Mouse (Mus musculus) heart, postnatal 25 days (tissue): Measurements from ENCODE around the gene Adora3. TPM values are rescaled to one million over a fixed set of nuclear protein-coding genes. Genes with fewer than 3 reads are reported as not detected.
A peak's percentile ranks its signal among the peaks of the same experiment; 100 is the strongest.

Experiments used
- DNase-seq: peaks from one replicate; pipeline ENCODE4 v3.0.0; 2022; ENCODE audit warnings: low spot score
- intact Hi-C: fragments of 180-260 bp; cut with DNase I; formaldehyde crosslinking; loops from one replicate; pipeline ENCODE4 v1.15.1; 2025
- total RNA-seq, 2 experiments: library from RNA; stranded (reverse); gene quantifications; 2 replicates each; pipeline ENCODE4 v1.2.3; 2021

The Adora3 gene
- total RNA-seq, 2 experiments from 2014 or later, result 0.21 to 0.25 TPM

DNA sequence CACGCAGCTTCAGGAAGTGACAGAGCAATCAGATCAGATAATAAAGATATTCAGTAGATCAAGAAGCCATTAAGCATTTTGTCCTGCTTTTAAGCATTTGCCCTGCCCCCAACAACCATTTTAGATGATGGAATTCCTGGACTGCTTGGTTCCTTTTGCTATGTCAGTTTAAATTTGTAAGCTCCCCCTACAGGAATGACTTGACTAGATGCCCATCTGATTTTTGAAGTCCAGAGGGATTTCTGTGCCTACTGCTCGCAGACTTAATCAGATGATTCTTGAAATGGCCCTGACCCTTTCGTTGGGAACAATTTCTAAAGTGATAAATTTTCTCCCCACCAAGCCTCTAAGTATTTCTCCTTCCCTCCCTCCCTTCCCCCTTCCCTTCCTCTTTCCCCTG lies 1.9 kb downstream of the Adora3 start:
- intact Hi-C loops, result no loop called here
- DNase-seq, result no peak

- intact Hi-C loops, result loop anchor here (2.0 kb wide), 1 partner anchor 17 kb away; no protein-coding TSS in a partner anchor
- no peak for DNase-seq
These were observed 3.1 kb downstream of the Adora3 start for GRCm38 (mm10) chr3:105873451-105874445.

DNA sequence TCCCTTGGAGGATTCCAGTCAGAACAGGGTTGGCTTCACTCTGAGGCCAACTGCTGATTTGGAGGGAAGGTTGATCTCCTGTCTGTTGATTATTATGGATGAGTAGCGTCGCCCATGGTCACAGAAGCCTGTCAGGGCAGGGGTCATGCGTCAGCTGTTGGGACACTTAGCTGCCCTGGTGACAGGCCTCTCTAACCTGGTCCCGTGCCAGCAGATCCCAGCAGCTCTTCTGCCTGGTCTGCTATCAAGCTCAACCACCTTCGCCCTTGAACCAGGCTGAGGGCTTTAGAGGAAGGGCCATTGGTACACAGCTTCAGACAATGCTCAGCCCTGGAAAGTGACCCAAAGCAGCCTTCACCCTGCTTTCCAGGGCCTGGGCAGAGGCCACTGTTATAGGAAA lies 5.4 kb downstream of the Adora3 start:
- intact Hi-C loops, result no loop called here
- DNase-seq, result no peak

DNA sequence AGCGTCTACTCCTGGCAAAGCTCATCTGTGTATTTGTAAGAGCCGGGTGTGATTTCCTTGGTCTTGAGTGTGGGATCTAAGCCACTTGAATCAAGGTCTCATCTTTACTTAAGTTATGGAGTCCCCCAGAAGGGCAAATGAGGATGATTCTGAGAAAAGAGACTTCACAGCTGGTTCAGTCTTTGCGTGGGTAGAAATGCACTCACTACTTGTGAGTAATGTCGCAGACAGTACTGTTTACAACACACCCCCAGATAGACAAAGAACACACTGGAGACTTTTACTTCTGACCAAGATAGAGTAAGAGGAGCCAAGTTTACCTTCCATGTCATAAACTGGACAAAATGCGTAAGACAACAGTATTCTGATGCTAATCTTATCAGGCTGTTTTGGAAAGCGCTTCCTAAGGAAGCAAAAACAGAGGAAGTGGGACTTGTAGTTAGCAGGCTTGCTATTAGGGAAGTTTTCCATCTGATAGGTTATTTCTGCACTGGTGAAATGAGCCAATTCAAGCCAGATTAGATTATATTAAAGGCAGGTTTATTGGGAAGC lies 6.7 kb downstream of the Adora3 start:
- DNase-seq, result no peak

DNA sequence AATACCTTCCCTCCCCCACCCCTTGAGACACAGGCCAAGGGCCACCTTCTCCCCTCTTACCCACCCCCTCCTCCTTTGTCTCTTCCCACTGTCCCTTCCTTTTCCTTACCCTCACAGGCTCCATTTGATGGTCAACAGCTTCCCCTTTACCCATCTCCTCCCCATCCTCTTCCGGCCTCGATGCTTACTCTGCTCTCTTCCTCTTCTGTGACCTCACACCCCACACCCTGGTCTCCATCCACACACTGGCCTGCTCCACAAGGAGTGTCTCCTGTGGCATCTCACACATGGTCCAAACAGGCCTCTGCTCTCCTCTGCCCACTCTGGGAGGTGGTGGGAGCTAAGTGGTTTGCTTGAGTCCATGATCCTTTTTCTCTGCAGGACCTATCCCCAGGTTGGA lies 7.3 kb downstream of the Adora3 start:
- intact Hi-C loops, result no loop called here
- DNase-seq, result no peak

More for the DNA sequence above, 6.7 kb downstream of the Adora3 start:
- intact Hi-C loops, result no loop called here

GRCm38 (mm10) chr3:105878751-105879150 lies 8.1 kb downstream of the Adora3 start:
- no peak for DNase-seq
- intact Hi-C loops, result no loop called here

DNA sequence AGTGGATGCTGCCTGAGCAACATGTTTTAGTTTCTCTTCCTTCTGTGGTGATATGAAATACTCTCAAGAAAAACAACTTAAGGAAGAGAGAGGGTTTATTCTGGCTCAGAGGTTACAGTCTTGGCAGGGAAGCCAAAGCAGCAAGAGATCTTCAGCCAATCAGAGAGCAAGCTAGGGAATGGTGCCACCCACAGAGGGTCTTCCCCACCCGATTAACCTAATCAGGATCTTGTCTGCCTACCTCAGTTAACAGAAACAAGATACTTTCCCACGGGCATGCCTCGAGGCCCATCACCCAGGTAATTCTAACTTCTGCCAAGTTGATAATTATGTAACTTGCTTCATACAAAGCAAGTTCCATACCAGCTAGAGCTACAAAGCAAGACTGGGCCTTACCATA lies 9.8 kb downstream of the Adora3 start:
- intact Hi-C loops, result no loop called here

GRCm38 (mm10) chr3:105882105-105882504 lies 11.4 kb downstream of the Adora3 start:
- intact Hi-C loops, result no loop called here
- no peak for DNase-seq

More for the DNA sequence above, 9.8 kb downstream of the Adora3 start:
- no peak for DNase-seq

GRCm38 (mm10) chr3:105883111-105883510 lies 12.5 kb downstream of the Adora3 start:
- intact Hi-C loops, result no loop called here
- DNase-seq, result no peak

- intact Hi-C loops, result no loop called here
- DNase-seq, result no peak
These were observed 18.3 kb downstream of the Adora3 start for GRCm38 (mm10) chr3:105888961-105889360.

- DNase-seq, result peak; percentile 9
- intact Hi-C loops, result loop anchor here (2.0 kb wide), 1 partner anchor 15 kb away; no protein-coding TSS in a partner anchor
These were observed 19.6 kb downstream of the Adora3 start for GRCm38 (mm10) chr3:105890220-105890619.

GRCm38 (mm10) chr3:105891141-105891540 lies 20.5 kb downstream of the Adora3 start:
- DNase-seq, result no peak
- intact Hi-C loops, result loop anchor here (2.0 kb wide), 1 partner anchor 16 kb away; no protein-coding TSS in a partner anchor

- peak; percentile 39 for DNase-seq
- intact Hi-C loops, result loop anchor here (2.0 kb wide), 2 partner anchors 17 to 67 kb away; no protein-coding TSS in a partner anchor
These were observed 21.3 kb downstream of the Adora3 start for GRCm38 (mm10) chr3:105891760-105892571.

GRCm38 (mm10) chr3:105892572-105893495 lies 22.2 kb downstream of the Adora3 start:
- intact Hi-C loops, result loop anchor here (2.0 kb wide), 1 partner anchor 68 kb away; no protein-coding TSS in a partner anchor
- peak; percentile 12 for DNase-seq

DNA sequence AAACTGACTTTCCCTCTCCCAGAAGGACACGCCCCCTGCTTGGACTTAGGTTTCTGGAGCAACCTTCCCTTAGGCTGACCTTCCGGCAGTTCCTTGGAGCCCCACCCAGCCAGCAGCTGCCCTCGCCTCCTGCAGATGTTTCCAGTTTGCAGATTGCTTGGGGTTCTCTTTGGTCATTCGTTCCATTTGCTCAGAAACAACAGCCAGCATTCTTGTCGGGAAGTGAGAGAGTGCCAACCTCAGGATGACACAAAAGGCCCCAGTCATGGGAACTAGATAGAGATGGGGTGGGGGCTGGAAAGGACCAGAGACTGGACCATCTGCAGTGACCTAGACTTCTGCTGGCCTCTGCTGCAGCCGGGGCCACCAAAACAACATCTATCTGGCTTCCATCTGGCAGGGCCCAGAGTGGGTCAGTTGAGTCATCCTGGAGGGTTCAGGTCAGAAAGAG lies 23.3 kb downstream of the Adora3 start:
- intact Hi-C loops, result loop anchor here (2.0 kb wide), 1 partner anchor 69 kb away; no protein-coding TSS in a partner anchor
- peak; percentile 75 for DNase-seq

GRCm38 (mm10) chr3:105894601-105895592 lies 24.2 kb downstream of the Adora3 start:
- peak; percentile 89 for DNase-seq
- intact Hi-C loops, result loop anchor here (5.0 kb wide), 1 partner anchor 208 kb away; the partner anchor contains the start of gene Ddx20

DNA sequence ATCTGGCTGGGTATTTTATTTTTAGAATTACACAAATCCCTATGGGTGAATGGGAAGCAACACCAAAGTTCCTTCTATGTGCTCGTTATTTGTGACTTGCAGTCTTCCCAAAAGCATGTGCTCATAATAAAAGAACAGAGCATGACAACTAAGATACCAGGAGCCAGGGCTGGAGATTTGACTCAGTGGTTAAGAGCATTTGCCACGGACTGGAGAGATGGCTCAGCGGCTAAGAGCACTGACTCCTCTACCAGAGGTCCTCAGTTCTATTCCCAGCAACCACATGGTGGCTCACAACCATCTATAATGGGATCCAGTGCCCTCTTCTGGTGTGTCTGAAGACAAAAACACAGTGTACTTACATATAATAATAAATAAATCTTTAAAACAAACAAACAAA lies 26.2 kb downstream of the Adora3 start:
- DNase-seq, result no peak
- intact Hi-C loops, result loop anchor here (2.0 to 5.0 kb wide), 2 partner anchors 126 to 210 kb away; partner anchors contain the start of gene Ddx20
